ENCODE assay signal across 25 mouse cellular contexts in the genomic region with DNA sequence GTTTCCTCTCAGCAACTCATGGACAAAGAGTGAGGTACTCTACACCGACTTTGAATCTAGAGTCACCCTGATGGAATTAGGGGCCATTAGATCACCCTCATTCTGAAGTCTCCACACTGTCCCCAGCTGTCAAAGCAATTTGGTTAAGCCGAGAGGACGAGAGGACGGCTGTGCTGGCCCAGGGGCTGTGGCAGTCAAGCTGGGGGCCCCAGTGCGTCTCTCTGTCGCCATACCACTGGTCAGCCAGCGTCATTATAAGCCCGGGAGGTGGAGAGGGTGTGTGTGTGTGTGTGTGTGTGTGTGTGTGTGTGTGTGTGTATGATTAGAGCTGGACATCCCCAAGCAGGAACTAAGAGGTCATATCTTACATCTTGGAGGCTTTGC. TPM values are rescaled to one million over a fixed set of nuclear protein-coding genes. Genes with fewer than 3 reads are reported as not detected.
A peak's percentile ranks its signal among the peaks of the same experiment; 100 is the strongest.
DNase-seq lines count a peak whose midpoint lies in the region; ATAC-seq and TF ChIP-seq lines count a peak whose summit lies in the region.
"Had no signal": no experiment of that assay in that cellular context is flagged by ENCODE, and none has a peak within 500 bp of the region (broad histone marks: within the 10 kb centered on the region; RNA-seq: fewer than 3 reads in every experiment).

No protein-coding gene starts in this region.

- 15% methylated on average over 8 of the region's 8 CpGs for WGBS in heart, embryonic 16.5 days
- under 1% methylated on average over 8 of the region's 8 CpGs for whole genome bisulfite sequencing in midbrain, embryonic 10.5 days
- under 1% methylated on average over 8 of the region's 8 CpGs for WGBS in midbrain, embryonic 13.5 days
- WGBS in cerebellum, adult 2 months, result under 1% methylated on average over 8 of the region's 8 CpGs

- no peak for ATAC-seq in heart, embryonic 16.5 days (replicated peaks; ENCODE audit: extremely low read depth, insufficient read depth, low FRiP score)
- ATAC-seq in midbrain, embryonic 13.5 days, result no peak
- ATAC-seq: CD4-positive, CD25-positive, alpha-beta regulatory T cell, adult 4 months; forebrain, embryonic 14.5 days had no signal

- no peak overlapping the region for H3K4me3 ChIP-seq in heart, embryonic 16.5 days (ENCODE audit: low read length)
- no peak overlapping the region for H3K4me3 ChIP-seq in midbrain, embryonic 10.5 days
- H3K4me3 ChIP-seq in midbrain, embryonic 13.5 days (replicated peaks), result no peak overlapping the region
- H3K4me3 ChIP-seq in cerebellum, adult 2 months (replicated peaks; ENCODE audit: insufficient read depth, low read depth, low read length), result no peak overlapping the region
- H3K4me3 ChIP-seq: liver, embryonic 15.5 days; neural tube, embryonic 12.5 days had no signal

- no peak for TF ChIP-seq POLR2A in cerebellum, adult 2 months (IDR thresholded peaks at IDR 0.05; ENCODE audit: borderline replicate concordance, insufficient read depth, low read length)

- peak; percentile 42 for DNase-seq in embryo, embryonic 10 days (ENCODE audit: low spot score)
- no peak for DNase-seq in embryo, embryonic 9.5 days (ENCODE audit: extremely low spot score)
- DNase-seq in heart, postnatal 4 days, result no peak
- DNase-seq in midbrain, embryonic 10.5 days (ENCODE audit: low spot score), result peak; percentile 59
- no peak for DNase-seq in cerebellum, adult 2 months
- no peak for DNase-seq in urinary bladder, postnatal 36 days (ENCODE audit: low spot score in 2 of 2)
- DNase-seq: cerebellum, adult 9-10 months; gastrocnemius, postnatal 25 days; kidney, adult 9 months; kidney, postnatal 36 days; right cerebral cortex, postnatal 25 days; thymus, postnatal 14 days had no signal

- H3K9me3 ChIP-seq in heart, embryonic 16.5 days (replicated peaks; ENCODE audit: control insufficient read depth, low read length), result no peaks in the 10 kb centered on the region
- H3K9me3 ChIP-seq in midbrain, embryonic 10.5 days (replicated peaks), result no peaks in the 10 kb centered on the region
- H3K9me3 ChIP-seq in midbrain, embryonic 13.5 days, result no peaks in the 10 kb centered on the region
- H3K9me3 ChIP-seq: liver, embryonic 15.5 days; neural tube, embryonic 12.5 days had no signal

- H3K27ac ChIP-seq in heart, embryonic 16.5 days (ENCODE audit: low read length), result peak overlapping the region; percentile 46; the same call in 1 of the 2 replicates
- no peak overlapping the region for H3K27ac ChIP-seq in midbrain, embryonic 10.5 days (replicated peaks)
- no peak overlapping the region for H3K27ac ChIP-seq in midbrain, embryonic 13.5 days
- H3K27ac ChIP-seq in cerebellum, adult 2 months (ENCODE audit: insufficient read depth, low read length), result no peak overlapping the region
- H3K27ac ChIP-seq: liver, embryonic 15.5 days; neural tube, embryonic 12.5 days; stomach, postnatal 0 days had no signal

- H3K4me1 ChIP-seq in heart, embryonic 16.5 days (ENCODE audit: control insufficient read depth, insufficient read depth, low read length), result peaks cover 22% of the 10 kb centered on the region
- peaks cover 45% of the 10 kb centered on the region for H3K4me1 ChIP-seq in midbrain, embryonic 10.5 days
- H3K4me1 ChIP-seq in midbrain, embryonic 13.5 days (replicated peaks), result peaks cover 14% of the 10 kb centered on the region
- H3K4me1 ChIP-seq in cerebellum, adult 2 months (ENCODE audit: control insufficient read depth, insufficient read depth, low read length), result no peaks in the 10 kb centered on the region
- H3K4me1 ChIP-seq: liver, embryonic 15.5 days had no signal

- peaks cover 12% of the 10 kb centered on the region; the same call in 1 of the 2 replicates for H3K27me3 ChIP-seq in heart, embryonic 16.5 days (ENCODE audit: control insufficient read depth, insufficient read depth, low read length)
- H3K27me3 ChIP-seq in midbrain, embryonic 10.5 days (ENCODE audit: low read depth, poor library complexity, severe bottlenecking), result peaks cover 98% of the 10 kb centered on the region
- peaks cover 97% of the 10 kb centered on the region for H3K27me3 ChIP-seq in midbrain, embryonic 13.5 days
- peaks cover 19% of the 10 kb centered on the region; the same call in 1 of the 2 replicates for H3K27me3 ChIP-seq in cerebellum, adult 2 months (ENCODE audit: control insufficient read depth, insufficient read depth, low read length)

- TF ChIP-seq CTCF in cerebellum, adult 2 months (IDR thresholded peaks at IDR 0.05; ENCODE audit: borderline replicate concordance, insufficient read depth, low read depth, low read length), result no peak

- H3K36me3 ChIP-seq in heart, embryonic 16.5 days (ENCODE audit: control insufficient read depth, insufficient read depth), result peaks cover 6% of the 10 kb centered on the region; the same call in 1 of the 2 replicates
- no peaks in the 10 kb centered on the region for H3K36me3 ChIP-seq in midbrain, embryonic 10.5 days
- H3K36me3 ChIP-seq in midbrain, embryonic 13.5 days, result no peaks in the 10 kb centered on the region
- H3K36me3 ChIP-seq: G1E; liver, embryonic 15.5 days; neural tube, embryonic 12.5 days had no signal

- H3K9ac ChIP-seq in heart, embryonic 16.5 days (ENCODE audit: low read length), result no peak overlapping the region; the same call in 1 of the 2 replicates
- H3K9ac ChIP-seq in midbrain, embryonic 13.5 days (replicated peaks), result no peak overlapping the region
- H3K9ac ChIP-seq: liver, embryonic 15.5 days; neural tube, embryonic 12.5 days had no signal

- no peak overlapping the region for H3K4me2 ChIP-seq in heart, embryonic 16.5 days (ENCODE audit: low read depth, low read length)
- H3K4me2 ChIP-seq in midbrain, embryonic 13.5 days (replicated peaks), result no peak overlapping the region
- H3K4me2 ChIP-seq: liver, embryonic 15.5 days; neural tube, embryonic 12.5 days had no signal

RNA-seq across cellular contexts. Expression of a gene that starts 10.9 kb away (rescaled TPM):
- 30.5 and 36.3 TPM in 2 replicates for polyA plus RNA-seq in heart, embryonic 16.5 days (2015; fragmentation: Nextera tagmentation; extraction: Ambion mirVana)
- 10 to 100 TPM; 36.3 to 36.6 TPM for total RNA-seq in heart, postnatal 4 days (2021)
- polyA plus RNA-seq in midbrain, embryonic 10.5 days (2016; fragmentation: Nextera tagmentation; extraction: Ambion mirVana), result 0.10 and 0.20 TPM in 2 replicates
- not detected in 2 replicates for polyA plus RNA-seq in midbrain, embryonic 13.5 days (2015; fragmentation: Nextera tagmentation; extraction: Ambion mirVana)
- polyA plus RNA-seq in cerebellum, adult 2 months (2012; rRNA removed), result not detected in 2 replicates
- total RNA-seq: layer of hippocampus, postnatal 25 days; left cerebral cortex, postnatal 36 days; megakaryocyte-erythroid progenitor cell, adult 5-6 weeks had no signal
- polyA plus RNA-seq: CD4-positive, CD25-positive, alpha-beta regulatory T cell, adult 4 months; cortical plate, adult 2 months; G1E; intestine, embryonic 14.5 days; neural tube, embryonic 12.5 days had no signal

Comparison
In these comparisons a context has a peak if more than half of its experiments do, and no peak if none do; other contexts are left out.
1. DNase-seq: peak in embryo, embryonic 10 days (single experiment) and midbrain, embryonic 10.5 days (single experiment); none in embryo, embryonic 9.5 days (single experiment), heart, postnatal 4 days (single experiment), cerebellum, adult 2 months (0 of 2) and urinary bladder, postnatal 36 days (0 of 2).
2. RNA of a gene that starts 10.9 kb away (polyA plus RNA-seq): 30.5 to 36.3 TPM in heart, embryonic 16.5 days; 0.10 to 0.20 TPM in midbrain, embryonic 10.5 days, not detected in midbrain, embryonic 13.5 days and not detected in cerebellum, adult 2 months; every median in the first group is over 10 times any median in the second.